Mouse (Mus musculus) midbrain, embryonic 11.5 days (tissue): ENCODE measurements around the gene Mthfr. TPM values are rescaled to one million over a fixed set of nuclear protein-coding genes. Genes with fewer than 3 reads are reported as not detected.

Experiments
- ATAC-seq: fragments of 200-750 bp; cut with Nextera tagmentation; 2 replicates; pipeline ENCODE4 v1.8.0; 2017; ENCODE audit warnings: moderate TSS enrichment, moderate library complexity; ENCODE audit not compliant: low FRiP score
- DNase-seq: peaks from one replicate; pipeline ENCODE4 v3.0.0; 2015; ENCODE audit warnings: low spot score; ENCODE audit errors: missing footprints
- H3K27ac ChIP-seq: fragments of 300-500 bp; sonication (generic); 2 replicates; pipeline ENCODE4 v1.5.1; 2014; ENCODE audit warnings: low read depth, low read length
- H3K27me3 ChIP-seq: fragments of 300-500 bp; sonication (generic); 2 replicates; pipeline ENCODE4 v1.6.1; 2014; ENCODE audit warnings: mild to moderate bottlenecking, low read length, moderate library complexity, mixed read lengths; ENCODE audit not compliant: control insufficient read depth, insufficient read depth
- H3K36me3 ChIP-seq: fragments of 300-500 bp; sonication (generic); 2 replicates; pipeline ENCODE4 v1.6.1; 2014; ENCODE audit warnings: mild to moderate bottlenecking, low read length, moderate library complexity, mixed read lengths; ENCODE audit not compliant: control insufficient read depth, insufficient read depth
- H3K4me1 ChIP-seq: fragments of 300-500 bp; sonication (generic); 2 replicates; pipeline ENCODE4 v1.6.1; 2014; ENCODE audit warnings: low read length; ENCODE audit not compliant: control insufficient read depth, insufficient read depth
- H3K4me2 ChIP-seq: fragments of 300-500 bp; sonication (generic); 2 replicates; pipeline ENCODE4 v1.6.1; 2014; ENCODE audit warnings: mild to moderate bottlenecking, moderate library complexity
- H3K4me3 ChIP-seq: fragments of 300-500 bp; sonication (generic); 2 replicates; pipeline ENCODE4 v1.5.1; 2014; ENCODE audit warnings: low read depth, low read length
- H3K9ac ChIP-seq: fragments of 300-500 bp; sonication (generic); 2 replicates; pipeline ENCODE4 v1.6.1; 2014; ENCODE audit warnings: low read length
- H3K9me3 ChIP-seq: fragments of 300-500 bp; sonication (generic); 2 replicates; pipeline ENCODE4 v1.6.1; 2016; ENCODE audit warnings: low read length; ENCODE audit not compliant: control insufficient read depth
- WGBS: fragments of 180-500 bp; shearing (Covaris S2); extraction: QIAGEN DNeasy Blood & Tissue Kit; methylation state at CpG from one replicate; pipeline ENCODE4 v1.1.7; 2014; 5-methylcytosine and 5-hydroxymethylcytosine counted together
- polyA plus RNA-seq: library from polyadenylated mRNA; unstranded; fragments of >200 nt; fragmentation: Nextera tagmentation; extraction: Ambion mirVana; gene quantifications from 2 replicates; pipeline ENCODE4 v1.2.1, GENCODE M21; 2014

Mthfr gene
- 17.8 and 18.9 TPM in 2 replicates for polyA plus RNA-seq

- Histone ChIP-seq H3K36me3 (0 out of 2 replicates have a peak, but pooled peaks cover 3% of the 10 kb centered on the region), H3K9me3 (no peaks in the 10 kb centered on the region), H3K4me3 (peak within 1 kb of the TSS; percentile 94), H3K4me1 (peaks cover 34% of the 10 kb centered on the region), H3K9ac (peak within 1 kb of the TSS; percentile 89), H3K27me3 (no peaks in the 10 kb centered on the region), H3K4me2 (peak within 1 kb of the TSS; percentile 83), H3K27ac (peak within 1 kb of the TSS; percentile 65)
- under 1% methylated on average over 54 of the region's 54 CpGs for WGBS
- ATAC-seq (peak; percentile 96), DNase-seq (peak; percentile 100)
Measured at GRCm38 (mm10) chr4:148038600-148039253, at the start of gene Mthfr, which contains the start of gene Clcn6. Gene Mthfr (plus strand): TSS chr4:148039077. Gene Clcn6 (minus strand): TSS chr4:148038821.

GRCm38 (mm10) chr4:147993571-147994095 is 45.2 kb upstream of the Mthfr start:
- DNase-seq = peak; percentile 51

DNA sequence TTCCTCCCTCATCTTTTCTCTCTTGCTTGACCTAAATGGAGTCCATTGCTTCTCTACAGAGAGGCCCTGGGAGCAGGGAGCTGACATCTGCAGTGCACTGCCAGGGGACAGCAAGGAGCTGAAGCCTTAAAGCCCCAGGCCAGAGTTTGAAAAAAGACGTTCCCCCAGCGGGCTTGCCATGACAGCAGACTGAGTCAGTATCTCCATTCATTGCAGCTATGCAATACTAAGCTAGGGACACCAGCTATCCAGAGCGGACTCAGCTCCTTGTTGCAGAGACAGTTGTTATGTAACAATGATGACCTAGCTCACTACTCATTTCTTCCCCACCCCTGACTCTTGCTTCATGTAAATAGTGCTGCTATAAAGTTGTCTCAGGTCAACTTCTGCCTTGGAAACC is 43.6 kb upstream of the Mthfr start:
- peak; percentile 62 for DNase-seq
- Histone ChIP-seq H3K4me2 (no peak overlapping the region), H3K9me3 (no peaks in the 10 kb centered on the region), H3K27ac (no peak overlapping the region), H3K4me3 (no peak overlapping the region), H3K27me3 (no peaks in the 10 kb centered on the region), H3K4me1 (no peaks in the 10 kb centered on the region), H3K9ac (no peak overlapping the region), H3K36me3 (no peaks in the 10 kb centered on the region)
- ATAC-seq = no peak
- WGBS = 76% methylated on average over 3 of the region's 3 CpGs

More at GRCm38 (mm10) chr4:147993571-147994095, 45.2 kb upstream of the Mthfr start:
- Histone ChIP-seq H3K4me2 (no peak overlapping the region), H3K27me3 (no peaks in the 10 kb centered on the region), H3K27ac (no peak overlapping the region), H3K4me3 (no peak overlapping the region), H3K4me1 (no peaks in the 10 kb centered on the region), H3K9me3 (no peaks in the 10 kb centered on the region), H3K9ac (no peak overlapping the region), H3K36me3 (no peaks in the 10 kb centered on the region)
- ATAC-seq = no peak
- 71% methylated on average over 7 of the region's 7 CpGs for WGBS

DNA sequence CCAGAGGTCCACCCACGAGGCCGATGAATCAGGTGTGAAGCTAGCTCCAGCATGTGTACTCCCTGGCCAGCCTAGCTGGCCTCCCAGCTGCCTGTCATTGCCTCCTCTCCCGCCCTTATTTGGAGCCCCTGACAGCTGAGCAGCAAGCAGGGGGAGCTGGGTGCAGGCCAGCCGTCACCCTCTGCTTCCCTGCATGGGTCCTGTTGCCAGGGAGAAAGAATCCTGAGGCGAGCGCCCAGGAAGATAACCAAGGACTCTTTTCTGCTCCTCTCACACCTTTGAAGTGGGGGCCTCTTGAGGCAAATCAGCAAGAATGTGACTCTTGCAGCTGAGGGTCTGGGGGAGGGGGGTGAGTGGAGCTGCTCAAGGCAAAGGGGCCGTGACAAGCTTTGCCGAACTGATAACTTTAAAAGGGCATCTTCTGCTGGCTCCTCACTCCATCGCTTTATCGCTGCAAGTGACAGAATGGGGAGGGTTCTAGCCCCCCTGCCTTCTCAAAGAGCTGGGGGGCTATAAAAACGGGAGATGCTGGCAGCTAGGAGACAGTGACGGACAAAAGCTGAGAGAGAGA is 38.6 kb upstream of the Mthfr start, which contains the start of gene Nppa:
Nppa (plus strand) TSS at position 521 of the 571 bp plus-strand sequence.
- no peaks in the 10 kb centered on the region for H3K36me3 ChIP-seq
- no peaks in the 10 kb centered on the region for H3K9me3 ChIP-seq
- peaks cover 2% of the 10 kb centered on the region for H3K4me1 ChIP-seq
- DNase-seq (no peak), ATAC-seq (peak; percentile 47)
- H3K27ac ChIP-seq = peak within 1 kb of the TSS; percentile 51
- H3K4me3 ChIP-seq = no peak within 1 kb of the TSS
- no peak within 1 kb of the TSS for H3K4me2 ChIP-seq
- H3K27me3 ChIP-seq = no peaks in the 10 kb centered on the region
- H3K9ac ChIP-seq = no peak within 1 kb of the TSS
- 49% methylated on average over 12 of the region's 12 CpGs for WGBS

DNA sequence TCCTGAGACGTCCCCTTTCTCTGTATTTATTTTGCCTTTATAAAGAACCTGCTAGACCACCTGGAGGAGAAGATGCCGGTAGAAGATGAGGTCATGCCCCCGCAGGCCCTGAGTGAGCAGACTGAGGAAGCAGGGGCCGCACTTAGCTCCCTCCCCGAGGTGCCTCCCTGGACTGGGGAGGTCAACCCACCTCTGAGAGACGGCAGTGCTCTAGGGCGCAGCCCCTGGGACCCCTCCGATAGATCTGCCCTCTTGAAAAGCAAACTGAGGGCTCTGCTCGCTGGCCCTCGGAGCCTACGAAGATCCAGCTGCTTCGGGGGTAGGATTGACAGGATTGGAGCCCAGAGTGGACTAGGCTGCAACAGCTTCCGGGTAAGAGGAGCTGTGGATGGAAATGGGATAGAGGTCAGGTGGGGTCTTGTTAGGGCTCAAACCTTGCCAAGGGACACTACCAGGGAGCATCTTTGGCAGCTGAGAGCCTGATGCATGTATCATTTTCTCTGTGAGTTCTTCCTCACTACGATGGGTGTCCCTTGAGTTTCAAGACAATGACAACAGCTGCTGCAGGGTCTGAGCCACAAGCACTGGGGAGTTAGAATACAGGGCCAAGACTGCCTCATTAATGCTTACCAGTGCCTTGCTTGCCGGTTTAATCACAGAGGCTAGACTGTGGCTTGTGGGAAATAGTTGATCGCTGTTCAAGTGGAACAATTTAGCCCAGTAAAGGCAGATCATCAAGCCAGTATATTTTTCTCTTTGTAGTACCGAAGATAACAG is 37.7 kb upstream of the Mthfr start:
- 79% methylated on average over 17 of the region's 17 CpGs for WGBS
- Histone ChIP-seq H3K4me2 (no peak overlapping the region), H3K9ac (no peak overlapping the region), H3K4me3 (no peak overlapping the region), H3K9me3 (no peaks in the 10 kb centered on the region), H3K27me3 (no peaks in the 10 kb centered on the region), H3K36me3 (peaks cover 3% of the 10 kb centered on the region; the same call in 1 of the 2 replicates), H3K4me1 (peaks cover 2% of the 10 kb centered on the region), H3K27ac (peak overlapping the region; percentile 51)
- DNase-seq = peak; percentile 82
- peak; percentile 56 for ATAC-seq

- DNase-seq = no peak
- H3K9me3 ChIP-seq = no peaks in the 10 kb centered on the region
- peaks cover 2% of the 10 kb centered on the region for H3K4me1 ChIP-seq
- no peak overlapping the region for H3K9ac ChIP-seq
- no peaks in the 10 kb centered on the region for H3K27me3 ChIP-seq
- peaks cover 7% of the 10 kb centered on the region; the same call in 1 of the 2 replicates for H3K36me3 ChIP-seq
- 46% methylated on average over 8 of the region's 8 CpGs for WGBS
- peak overlapping the region; percentile 51 for H3K27ac ChIP-seq
- no peak overlapping the region for H3K4me3 ChIP-seq
- no peak overlapping the region for H3K4me2 ChIP-seq
- no peak for ATAC-seq
Measured at GRCm38 (mm10) chr4:148001866-148002265, 37.0 kb upstream of the Mthfr start.

- Histone ChIP-seq H3K4me2 (no peak overlapping the region), H3K9me3 (no peaks in the 10 kb centered on the region), H3K4me3 (no peak overlapping the region), H3K9ac (no peak overlapping the region), H3K4me1 (peaks cover 2% of the 10 kb centered on the region), H3K36me3 (peaks cover 22% of the 10 kb centered on the region), H3K27me3 (no peaks in the 10 kb centered on the region), H3K27ac (no peak overlapping the region)
- ATAC-seq = no peak
- WGBS = 94% methylated on average over 7 of the region's 7 CpGs
- peak; percentile 69 for DNase-seq
Measured at GRCm38 (mm10) chr4:148004361-148004760, 34.5 kb upstream of the Mthfr start.

GRCm38 (mm10) chr4:148008412-148008811 is 30.5 kb upstream of the Mthfr start:
- Histone ChIP-seq H3K9ac (no peak overlapping the region), H3K27me3 (no peaks in the 10 kb centered on the region), H3K4me1 (no peaks in the 10 kb centered on the region), H3K36me3 (peaks cover 57% of the 10 kb centered on the region), H3K27ac (no peak overlapping the region), H3K9me3 (no peaks in the 10 kb centered on the region), H3K4me3 (no peak overlapping the region), H3K4me2 (no peak overlapping the region)
- DNase-seq (peak; percentile 84), ATAC-seq (peak; percentile 10; the same call in 1 of the 2 replicates)
- WGBS = 85% methylated on average over 4 of the region's 4 CpGs
